Mouse (Mus musculus) layer of hippocampus, postnatal 36 days (tissue): ENCODE measurements at regions not wholly inside any gene's neighbourhood (a gene's known extent, or its start where the extent isn't known, plus 50 kb on each side); places are given as distances from the start of the nearest gene placed in this dataset.
"Not testable (repeated sequence)": the region's sequence is repeated elsewhere in the genome, so short reads cannot be mapped to it uniquely, and the experiment has no call there.

Source experiments
- DNase-seq, 2 experiments: peaks; one replicate each; pipeline ENCODE4 v3.0.0; 2022

DNA sequence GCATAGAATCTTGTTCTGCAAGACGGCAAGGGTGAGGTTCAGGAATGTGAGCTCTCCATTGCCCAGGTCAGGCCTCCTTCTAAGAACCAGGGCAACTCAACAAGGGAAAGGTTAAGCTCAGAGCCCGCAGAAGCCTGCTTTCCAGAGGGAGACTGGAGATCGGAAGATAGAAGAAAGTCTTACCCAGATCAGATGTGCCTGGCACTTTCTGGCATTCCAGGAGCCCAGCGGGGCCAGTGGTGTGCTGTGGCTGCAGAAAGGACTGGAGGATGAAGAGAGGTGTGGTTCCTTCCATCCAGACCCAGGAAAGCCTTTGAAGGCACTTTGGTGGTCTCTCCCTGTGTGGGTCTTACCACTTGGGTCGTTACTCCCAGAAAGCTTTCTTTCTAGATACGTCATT, 178.4 kb downstream of the Tmx1 start:
- no peak for DNase-seq

DNA sequence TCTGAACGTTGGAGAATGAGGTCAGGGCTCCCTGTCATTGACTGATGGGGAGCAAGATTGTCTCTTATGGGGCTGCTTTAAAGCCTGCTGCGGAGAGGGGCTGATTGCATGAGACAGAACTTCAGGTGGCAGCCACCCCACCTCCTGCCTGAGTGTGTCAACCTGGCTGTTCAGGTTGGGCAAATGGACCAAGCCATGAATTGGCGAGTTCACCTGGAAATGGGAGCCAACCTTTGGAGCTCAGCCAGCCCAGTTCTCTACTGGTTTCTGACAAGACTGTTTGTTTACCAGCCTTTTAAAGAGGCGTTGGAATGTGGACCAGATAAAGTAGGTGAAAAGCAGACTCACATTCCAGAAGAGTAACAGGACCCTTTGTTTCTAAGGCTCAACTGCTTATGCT, 180.3 kb downstream of the Tmx1 start:
- DNase-seq = no peak

DNA sequence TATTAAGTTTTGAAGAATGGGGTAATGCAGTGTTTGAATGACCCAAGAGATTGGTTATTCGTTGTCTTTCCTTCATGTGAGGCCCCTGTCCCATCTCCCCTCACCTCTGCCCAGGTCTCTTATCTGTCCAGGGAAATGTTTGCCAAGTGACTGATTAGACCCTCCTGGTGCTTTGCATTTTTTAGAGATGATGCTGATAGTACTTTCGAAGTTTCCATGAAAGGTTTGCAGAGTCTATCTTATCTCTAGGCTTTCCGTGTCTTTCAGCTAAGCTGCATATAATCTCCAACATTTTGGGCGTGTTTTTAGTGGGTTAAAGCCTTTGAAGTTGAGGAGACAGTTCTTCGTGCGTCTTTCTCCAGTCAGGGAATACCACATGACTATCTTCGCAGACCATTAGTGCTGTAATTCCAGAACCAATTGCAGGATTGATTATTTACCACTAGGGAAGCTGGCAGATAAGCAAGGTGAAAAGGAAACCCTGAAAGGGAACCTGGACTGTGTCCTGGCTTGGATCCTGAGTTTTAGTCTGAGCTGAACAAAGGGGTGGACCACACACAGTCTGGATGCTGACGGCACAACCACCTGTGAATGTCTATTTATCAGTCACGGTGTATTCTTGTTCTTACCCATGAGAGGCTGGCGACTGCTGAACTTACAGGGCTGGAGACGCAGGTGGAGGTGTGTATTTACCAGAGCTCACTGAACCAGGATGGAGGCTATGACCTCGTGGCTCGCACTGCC, 180.9 kb downstream of the Tmx1 start:
- DNase-seq = no peak

DNA sequence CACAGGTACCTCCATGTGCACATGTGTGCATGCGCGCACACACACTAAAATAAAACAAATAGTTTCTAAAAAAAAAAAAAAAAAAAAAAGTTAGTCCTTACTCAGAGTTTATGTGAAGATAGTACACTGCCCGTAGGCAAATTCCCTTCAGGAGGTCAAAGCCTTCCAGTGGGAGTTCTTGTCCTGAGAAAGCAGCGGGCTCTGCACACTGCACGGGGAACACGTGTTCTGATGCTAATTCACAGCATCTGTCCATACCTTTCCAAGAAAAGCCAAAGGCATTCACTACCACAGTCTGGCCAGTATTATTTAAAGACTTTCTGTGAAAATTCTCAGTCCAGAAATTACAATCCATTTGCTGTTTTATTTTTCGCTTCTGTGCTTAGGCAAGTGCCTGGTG, 183.1 kb downstream of the Tmx1 start:
- DNase-seq = no peak

DNA sequence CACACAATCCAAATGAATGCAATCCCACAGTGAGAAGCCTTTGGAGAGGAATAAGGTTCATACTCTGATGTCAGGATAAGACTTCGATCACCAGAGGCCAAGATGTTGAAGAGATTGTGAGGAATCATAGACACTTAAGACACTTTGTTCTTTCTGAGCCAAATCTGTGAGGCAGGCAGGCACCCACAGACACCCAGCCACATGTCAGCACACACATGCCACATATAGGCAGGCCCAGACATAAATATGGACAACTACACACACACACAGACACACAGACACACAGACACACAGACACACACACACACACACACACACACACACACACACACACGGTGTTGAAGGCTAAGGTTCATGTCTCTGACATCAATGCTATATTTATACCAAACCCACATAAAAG, 185.1 kb upstream of the Frmd6 start:
- DNase-seq = no peak

DNA sequence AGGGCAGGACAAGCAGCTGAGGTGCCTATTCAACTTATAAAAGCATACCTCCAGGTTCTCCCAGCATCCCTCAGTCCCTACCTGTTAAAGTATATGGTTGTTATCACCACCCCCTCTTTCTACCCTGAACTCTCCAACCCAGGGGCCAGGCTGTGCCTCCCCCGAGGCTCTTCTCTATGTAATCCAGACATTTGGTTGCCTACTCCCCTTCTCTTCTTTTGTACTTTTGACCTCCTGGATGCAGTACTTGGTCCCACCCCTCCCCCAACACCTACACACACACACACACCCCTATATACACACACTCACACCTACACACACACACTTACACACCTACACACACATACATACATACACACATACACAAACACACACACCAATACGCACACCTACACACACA, 180.4 kb upstream of the Frmd6 start:
- DNase-seq = no peak

DNA sequence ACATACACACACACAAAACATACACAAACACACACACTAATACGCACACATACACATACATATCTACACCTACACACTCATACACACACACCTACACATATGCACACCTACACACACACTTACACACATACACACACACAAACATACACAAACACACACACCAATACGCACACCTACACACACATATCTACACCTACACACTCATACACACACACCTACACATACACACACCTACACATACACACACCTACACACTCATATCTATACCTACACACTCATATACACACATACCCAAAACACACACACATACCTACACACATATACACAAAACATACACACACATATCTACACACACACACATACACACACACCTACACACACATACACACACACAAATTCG, 179.9 kb upstream of the Frmd6 start:
- DNase-seq = no peak

DNA sequence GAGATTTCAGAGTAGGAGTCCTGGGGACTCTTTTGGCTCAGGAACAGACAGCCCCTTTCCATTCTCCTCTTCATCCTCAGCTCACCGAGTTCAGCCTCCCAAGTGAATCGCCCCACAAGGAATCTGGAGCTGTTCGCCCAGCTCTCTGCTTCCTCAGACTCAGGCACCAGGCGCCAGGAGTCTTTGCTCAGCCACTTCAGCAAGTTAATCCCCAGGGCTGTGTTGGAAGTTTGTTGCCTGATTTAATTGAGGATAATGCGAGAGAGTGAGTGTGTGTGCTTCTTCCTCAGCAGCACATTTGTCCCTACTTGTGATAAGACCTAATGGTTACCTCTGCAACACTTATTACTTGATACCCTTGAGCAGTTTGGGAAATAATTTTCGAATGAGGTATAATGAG, 177.8 kb upstream of the Frmd6 start:
- DNase-seq = no peak

DNA sequence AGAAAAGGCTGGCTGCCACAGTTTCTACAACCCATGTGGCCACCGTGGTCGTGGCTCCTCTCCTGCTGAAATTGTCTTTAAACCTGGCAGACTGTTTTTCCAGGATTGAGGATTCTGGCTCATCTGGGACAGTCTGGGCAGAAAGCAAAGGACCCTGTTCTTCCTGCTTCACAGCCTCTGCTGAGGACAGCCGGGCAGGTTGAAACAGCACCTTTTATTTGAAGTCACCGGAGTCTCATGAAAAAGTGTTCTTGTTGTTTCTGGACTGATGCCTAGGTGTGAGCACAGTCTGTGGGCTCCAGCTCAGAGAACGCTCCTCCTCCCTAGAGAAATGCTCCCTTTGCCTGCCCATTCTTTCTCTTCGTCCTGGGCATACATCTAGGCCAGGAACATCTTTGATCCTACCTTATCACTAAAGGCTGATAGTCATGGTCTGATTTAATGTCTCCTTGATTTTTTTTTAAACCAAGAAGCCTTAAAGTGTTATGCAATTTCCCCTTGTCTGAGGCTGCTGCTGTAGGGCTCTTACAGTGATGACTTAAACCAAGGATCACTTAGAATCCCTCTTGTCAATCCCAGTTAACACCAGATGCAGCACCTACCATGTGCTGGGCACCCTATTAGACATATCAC, 177.0 kb upstream of the Frmd6 start:
- no peak for DNase-seq

DNA sequence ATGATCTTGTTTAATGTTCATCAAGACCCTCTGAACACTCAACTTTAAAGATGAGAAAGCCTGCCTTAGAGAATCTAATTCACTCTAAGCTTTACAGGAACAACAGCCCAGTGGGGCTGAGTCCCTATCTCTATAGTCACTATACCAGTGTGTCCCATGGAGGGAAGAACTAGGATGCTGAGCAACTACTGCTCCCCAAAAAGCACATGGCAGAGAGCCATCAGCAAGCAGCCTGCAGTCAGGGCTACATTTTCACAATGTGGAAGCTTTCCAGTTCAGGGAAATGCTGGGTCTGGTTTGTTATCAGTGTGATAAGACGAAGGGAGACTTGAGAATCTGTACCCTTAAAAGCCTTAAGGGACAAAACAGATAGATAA, 176.5 kb upstream of the Frmd6 start:
- no peak for DNase-seq

DNA sequence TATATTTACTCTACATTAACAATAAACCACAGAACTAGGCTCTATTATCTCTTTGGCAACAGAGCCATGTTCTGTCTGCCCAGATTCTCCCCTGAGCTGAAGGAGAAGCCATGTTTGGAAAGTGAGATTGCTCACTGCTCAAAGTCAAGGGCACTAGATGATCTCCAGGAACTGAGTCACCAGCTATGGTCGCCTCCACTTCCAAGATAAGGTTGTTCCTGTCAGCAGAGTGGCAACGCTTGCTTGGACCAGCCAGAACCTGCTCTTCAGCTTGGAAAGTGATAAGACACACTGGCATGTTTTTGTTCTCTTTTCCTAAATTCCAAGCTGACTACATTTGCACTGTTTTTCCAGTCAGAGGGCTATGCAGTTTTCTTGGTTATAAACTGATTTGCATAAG, 175.6 kb upstream of the Frmd6 start:
- DNase-seq = no peak

DNA sequence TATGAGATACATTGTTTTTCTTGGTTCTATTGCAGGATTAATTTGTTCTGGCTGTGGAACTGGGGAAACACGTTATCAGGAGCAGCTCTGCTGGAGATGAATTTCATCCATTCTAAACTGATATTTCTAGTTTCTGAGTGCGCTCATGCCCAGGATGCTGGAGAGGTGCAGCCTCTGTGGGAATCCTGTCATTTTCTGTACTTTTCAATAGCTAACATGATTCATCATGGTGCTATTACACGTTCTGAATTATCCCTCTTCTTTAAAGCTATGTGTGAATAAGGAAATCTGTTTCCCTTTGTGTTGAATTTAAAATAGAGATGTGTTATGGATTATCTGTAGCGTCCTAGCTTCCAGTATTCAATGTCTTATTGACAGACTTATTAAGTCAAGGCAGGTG, 174.8 kb upstream of the Frmd6 start:
- DNase-seq = no peak

DNA sequence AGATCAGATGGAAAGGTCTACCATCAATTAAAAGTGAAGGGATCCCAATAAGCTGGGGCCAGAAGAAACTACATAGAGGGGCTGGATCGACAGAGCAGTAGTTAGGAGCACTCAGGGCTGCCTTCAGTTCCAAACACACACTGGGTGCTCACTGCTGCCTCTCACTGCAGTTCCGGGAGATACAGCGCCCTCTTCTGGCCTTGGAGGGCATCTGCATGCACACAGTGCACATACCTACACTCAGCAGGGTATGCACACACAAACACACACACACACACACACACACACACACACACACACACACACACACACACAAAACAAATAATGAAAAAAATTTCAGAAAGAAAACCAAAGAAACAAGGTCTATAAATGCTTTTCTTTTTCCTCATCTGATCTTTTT, 172.6 kb upstream of the Frmd6 start:
- no peak for DNase-seq

DNA sequence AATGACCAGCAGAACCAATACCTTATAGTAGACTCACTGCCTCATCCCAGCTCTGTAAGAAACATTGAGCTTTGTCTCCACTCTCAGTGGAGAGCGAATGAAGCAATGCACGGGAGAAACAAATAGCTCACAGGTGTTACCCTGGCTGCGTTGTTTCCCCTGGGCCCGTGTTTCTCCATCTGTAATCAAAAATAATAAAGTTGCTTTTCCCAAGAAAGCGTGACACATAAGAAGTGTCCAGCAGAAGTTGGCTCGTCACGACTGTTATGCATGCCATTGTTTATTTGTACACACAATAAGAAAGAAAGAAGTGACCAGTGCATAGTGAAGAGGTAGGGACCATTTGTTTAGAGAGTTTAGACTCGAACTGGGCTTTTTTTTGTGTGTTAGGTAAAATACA, 171.3 kb upstream of the Frmd6 start:
- no peak for DNase-seq

DNA sequence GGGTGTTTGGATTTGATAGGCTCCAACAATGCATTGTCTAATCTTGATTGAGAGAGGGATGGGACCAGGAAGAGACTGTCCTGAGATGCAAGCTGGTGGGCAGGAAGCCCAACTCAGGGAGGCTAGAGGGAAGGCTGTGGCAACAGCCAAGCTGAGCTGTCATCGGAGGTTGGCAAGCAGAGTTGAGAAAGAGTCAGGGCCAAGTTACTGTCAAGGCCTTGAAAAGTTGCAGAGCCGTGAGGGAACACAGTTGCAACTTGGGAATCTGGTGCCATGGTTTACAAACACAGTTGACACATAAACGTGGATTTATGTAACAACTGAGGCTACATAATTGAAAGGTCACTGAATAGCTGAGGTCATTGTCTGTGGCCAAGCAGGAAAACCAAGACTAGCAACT, 170.8 kb upstream of the Frmd6 start:
- DNase-seq = no peak

DNA sequence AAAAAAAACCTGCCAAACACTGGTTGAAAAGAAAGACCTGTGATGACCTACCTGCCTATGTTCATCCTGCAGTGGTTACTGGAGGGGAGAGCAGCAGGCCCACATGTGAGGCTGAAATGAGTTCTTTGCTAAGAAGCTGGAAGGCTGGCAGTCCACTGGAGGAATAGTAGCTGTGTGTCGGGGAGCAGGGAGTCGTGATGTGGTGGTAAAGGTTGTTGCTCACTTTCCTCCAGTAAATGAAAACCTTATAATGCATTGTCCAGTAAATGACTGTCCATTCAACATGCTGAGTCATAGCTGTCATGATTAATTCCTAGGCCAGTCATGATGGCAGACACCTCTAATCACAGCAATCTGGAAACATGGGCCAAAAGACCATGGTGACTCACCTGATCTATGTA, 169.9 kb upstream of the Frmd6 start:
- DNase-seq = no peak

DNA sequence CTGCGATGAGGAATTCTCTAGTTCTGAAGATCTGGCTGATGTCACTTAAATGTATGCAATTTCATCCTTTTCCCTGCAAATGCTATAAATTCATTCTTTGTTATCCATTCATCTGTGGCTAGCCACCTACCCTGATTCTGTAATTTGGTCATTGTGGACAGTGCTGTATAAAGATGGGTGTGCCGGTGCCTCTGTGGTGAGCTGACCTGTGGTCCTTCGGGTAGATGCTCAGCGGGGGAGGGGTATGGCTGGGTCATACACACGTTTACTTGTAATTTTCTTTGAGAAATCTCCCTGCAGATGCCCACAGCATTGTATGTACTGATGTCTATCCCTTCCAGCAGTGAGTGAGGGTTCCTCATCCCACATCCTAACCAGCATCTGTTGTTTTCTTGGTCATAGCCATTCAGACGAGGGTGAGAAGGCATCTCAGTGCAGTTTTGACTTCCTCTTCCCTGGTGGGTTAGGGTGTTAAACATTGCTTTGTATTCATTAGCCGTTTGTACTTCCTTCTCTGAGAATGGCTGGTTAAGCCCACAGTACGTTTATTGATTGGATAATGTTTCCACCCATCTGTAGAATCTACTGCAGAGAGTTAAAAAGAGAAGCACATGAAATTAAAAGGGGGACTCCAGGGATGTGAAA, 169.3 kb upstream of the Frmd6 start:
- no peak for DNase-seq

DNA sequence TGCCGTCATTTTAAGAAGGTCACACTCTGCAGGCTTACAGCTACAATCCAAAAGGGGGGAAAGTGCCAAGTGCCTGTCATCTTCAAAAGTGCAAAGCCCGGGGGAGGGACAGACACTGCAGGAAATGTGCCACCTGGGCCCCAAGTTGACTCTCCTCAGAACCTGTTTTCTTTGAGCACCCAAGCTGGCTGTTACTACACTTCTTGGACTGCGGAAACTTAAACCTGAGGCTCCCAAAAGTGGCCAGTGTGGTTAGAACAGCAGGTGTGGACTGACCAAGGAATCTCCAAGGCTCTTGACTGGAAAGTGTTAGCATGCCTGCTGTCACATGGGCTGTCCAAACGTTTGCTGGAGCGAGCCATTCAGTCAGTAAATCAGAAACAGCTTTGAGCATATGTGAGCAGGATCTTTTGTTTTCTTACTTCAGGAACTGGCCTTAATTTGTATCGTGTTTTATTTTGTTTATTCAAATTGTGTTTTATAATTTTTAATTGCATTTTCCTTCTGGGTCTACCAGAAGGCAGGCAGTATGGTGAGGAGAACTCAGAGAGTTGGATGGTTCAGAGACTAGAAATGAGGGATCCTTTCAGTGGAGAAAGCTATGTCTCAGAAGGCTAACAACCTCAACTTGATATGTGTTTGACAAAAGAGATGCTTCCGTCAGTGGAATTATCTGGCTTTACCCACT, 168.4 kb upstream of the Frmd6 start:
- no peak for DNase-seq

DNA sequence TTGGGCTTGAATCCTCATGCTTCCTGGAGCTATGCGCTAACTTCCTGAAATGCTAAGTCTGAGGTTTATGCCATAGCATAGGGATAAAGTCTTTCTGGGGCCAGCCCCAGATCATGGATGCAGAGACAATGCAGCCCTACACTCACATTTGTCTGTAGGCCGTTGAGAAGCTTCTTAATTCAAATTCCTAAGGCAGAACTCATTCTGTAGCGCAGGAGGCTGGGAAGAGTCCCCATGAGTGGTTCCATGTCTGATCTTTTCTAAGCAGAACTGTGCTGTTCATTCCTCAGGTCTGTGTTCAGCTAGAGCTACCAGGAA, 167.9 kb upstream of the Frmd6 start:
- no peak for DNase-seq

DNA sequence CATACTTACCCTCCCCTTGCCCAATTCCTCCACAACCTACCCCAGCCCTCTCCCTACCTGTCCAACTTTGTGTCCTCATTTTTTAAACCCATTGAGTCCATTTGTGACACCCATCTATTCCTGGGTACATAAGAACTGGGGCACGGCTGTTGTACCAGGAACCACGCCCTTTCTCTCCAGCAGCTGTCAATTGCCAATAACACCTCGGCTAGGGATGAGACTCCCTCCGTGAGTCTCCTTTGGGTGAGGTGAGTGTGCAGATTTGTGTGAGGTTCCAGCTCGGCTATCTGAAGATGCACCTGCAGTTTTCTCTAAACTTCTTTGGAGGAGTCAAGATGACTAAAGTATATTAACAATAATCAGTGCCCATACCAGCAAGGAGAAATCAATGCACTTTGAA, 167.2 kb upstream of the Frmd6 start:
- no peak for DNase-seq

DNA sequence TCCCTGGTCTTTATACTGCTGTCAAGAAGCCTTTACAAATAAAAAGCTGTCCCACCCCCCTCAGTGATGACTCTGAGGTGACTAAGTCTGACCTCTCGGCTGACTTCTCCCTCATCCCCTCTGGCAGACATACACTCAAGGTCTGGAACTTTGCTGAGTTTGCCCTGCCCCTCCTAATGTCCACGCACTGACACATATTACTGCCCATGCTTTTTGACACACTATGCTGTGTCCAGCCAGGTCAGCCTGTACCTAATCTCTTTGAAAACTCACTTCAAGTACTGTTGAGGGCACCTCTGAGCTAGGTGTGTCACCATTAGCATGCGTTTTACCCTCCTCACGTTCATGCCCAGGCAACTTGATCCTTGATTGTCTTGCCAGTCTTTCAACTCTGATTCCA, 164.9 kb upstream of the Frmd6 start:
- no peak for DNase-seq

DNA sequence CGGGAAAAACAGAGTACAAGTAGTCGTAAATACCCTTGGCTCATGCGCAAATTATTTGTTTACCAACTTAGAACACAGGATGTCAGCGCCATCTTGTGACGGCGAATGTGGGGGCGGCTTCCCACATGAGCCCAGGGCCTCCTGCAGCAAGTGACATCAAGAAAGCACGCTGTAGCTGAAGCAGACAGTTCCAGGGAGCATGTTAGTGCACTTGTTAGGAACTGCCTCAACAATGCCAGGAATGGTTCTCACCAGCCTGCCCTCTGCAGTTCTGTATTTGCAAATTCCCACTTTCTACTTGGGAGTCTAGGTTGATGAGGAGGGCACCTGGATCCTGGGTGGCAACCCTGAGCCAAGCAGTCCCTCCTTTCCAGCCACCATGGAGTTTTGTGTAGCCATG, 157.2 kb upstream of the Frmd6 start:
- not testable (repeated sequence) for DNase-seq

DNA sequence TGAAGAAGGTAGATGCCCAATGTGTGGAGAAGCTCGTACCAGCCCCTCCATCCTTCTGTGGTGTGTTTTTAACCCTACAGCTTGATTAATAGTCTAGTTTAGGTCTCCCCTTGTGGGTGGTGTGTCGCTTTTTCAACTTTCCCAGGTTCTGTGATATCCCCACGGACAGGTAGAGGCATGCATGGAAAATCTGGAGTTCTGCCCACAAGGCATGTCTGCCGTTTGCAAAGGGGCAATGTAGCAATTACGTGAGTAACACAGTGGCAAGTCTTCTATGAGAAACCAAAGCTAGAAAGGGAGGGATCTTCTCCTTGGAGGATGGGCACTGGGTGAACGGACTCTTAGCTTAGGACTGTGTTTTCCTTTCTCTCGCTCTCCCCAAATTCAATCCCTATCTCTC, 153.2 kb upstream of the Frmd6 start:
- no peak for DNase-seq

DNA sequence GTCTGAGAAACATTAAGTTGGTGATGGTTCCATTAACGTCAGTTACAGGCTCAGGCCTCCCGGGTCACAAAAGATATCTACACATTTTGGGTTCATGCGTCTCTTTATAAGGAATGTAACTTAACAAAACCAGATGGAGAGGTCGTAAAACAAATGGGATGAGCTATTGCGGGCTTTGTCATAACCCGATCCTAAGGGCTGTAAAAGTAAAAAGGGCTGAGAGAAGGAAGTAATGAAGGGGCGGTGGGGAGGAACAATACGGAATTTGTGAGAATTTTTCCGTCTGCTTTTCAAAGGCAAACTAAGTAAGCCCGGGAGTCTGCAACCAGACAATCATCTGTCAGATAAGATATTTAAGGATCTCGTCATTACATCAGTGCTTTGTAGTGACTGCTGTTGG, 152.1 kb upstream of the Frmd6 start:
- DNase-seq = no peak
